Mouse (Mus musculus): ENCODE measurements around the gene Dtx1.

- TF ChIP-seq MAFK (IDR thresholded peaks at IDR 0.05; ENCODE audit: insufficient read depth, low read depth, low read length), result no peak
- no peak for TF ChIP-seq ZC3H11A (IDR thresholded peaks at IDR 0.05; ENCODE audit: borderline replicate concordance, low read depth, low read length)
- no peak for TF ChIP-seq ZNF384 (IDR thresholded peaks at IDR 0.05; ENCODE audit: low read depth, low read length)
Observed at GRCm38 (mm10) chr5:120706541-120706940, 5.2 kb downstream of the Dtx1 start.
